Mouse (Mus musculus): ENCODE data around the gene Nipsnap3a. TPM values are rescaled to one million over a fixed set of nuclear protein-coding genes. Genes with fewer than 3 reads are reported as not detected.

Gene Nipsnap3a
- polyA plus RNA-seq, 1 experiment from 2014 or later: not detected

GRCm38 (mm10) chr4:53014421-53014820 lies 25.3 kb downstream of the Nipsnap3a start:
- WGBS (ENCODE audit: insufficient replicate concordance): 81% methylated on average over 7 of the region's 7 CpGs

GRCm38 (mm10) chr4:53015024-53015423 lies 26.0 kb downstream of the Nipsnap3a start:
- H3K4me3 ChIP-seq (replicated peaks): no peak overlapping the region
- peaks cover 4% of the 10 kb centered on the region; the same call in 1 of the 2 replicates for H3K9me3 ChIP-seq (replicated peaks)
- H3K4me2 ChIP-seq: no peak overlapping the region
- ATAC-seq (ENCODE audit: insufficient read depth): no peak
- H3K27me3 ChIP-seq: no peaks in the 10 kb centered on the region
- H3K36me3 ChIP-seq (replicated peaks): peaks cover 32% of the 10 kb centered on the region
- WGBS (ENCODE audit: insufficient replicate concordance): 74% methylated on average over 3 of the region's 3 CpGs
- H3K27ac ChIP-seq (replicated peaks): no peak overlapping the region
- H3K9ac ChIP-seq: no peak overlapping the region
- peaks cover 13% of the 10 kb centered on the region for H3K4me1 ChIP-seq (replicated peaks)

More at GRCm38 (mm10) chr4:53014421-53014820, 25.3 kb downstream of the Nipsnap3a start:
- H3K9ac ChIP-seq: no peak overlapping the region
- ATAC-seq (ENCODE audit: insufficient read depth): no peak
- no peak overlapping the region for H3K4me3 ChIP-seq (replicated peaks)
- H3K4me1 ChIP-seq (replicated peaks): peaks cover 13% of the 10 kb centered on the region
- peaks cover 4% of the 10 kb centered on the region; the same call in 1 of the 2 replicates for H3K9me3 ChIP-seq (replicated peaks)
- H3K36me3 ChIP-seq (replicated peaks): peaks cover 31% of the 10 kb centered on the region
- no peaks in the 10 kb centered on the region for H3K27me3 ChIP-seq
- H3K27ac ChIP-seq (replicated peaks): no peak overlapping the region
- no peak overlapping the region for H3K4me2 ChIP-seq

GRCm38 (mm10) chr4:53018392-53018791 lies 29.3 kb downstream of the Nipsnap3a start:
- Histone ChIP-seq H3K9me3 (replicated peaks) (peaks cover 4% of the 10 kb centered on the region; the same call in 1 of the 2 replicates), H3K27ac (replicated peaks) (no peak overlapping the region), H3K4me2 (no peak overlapping the region), H3K9ac (no peak overlapping the region), H3K4me1 (replicated peaks) (no peaks in the 10 kb centered on the region), H3K27me3 (no peaks in the 10 kb centered on the region), H3K4me3 (replicated peaks) (no peak overlapping the region), H3K36me3 (replicated peaks) (peaks cover 51% of the 10 kb centered on the region)
- 64% methylated on average over 1 of the region's 1 CpGs for WGBS (ENCODE audit: insufficient replicate concordance)
- no peak for ATAC-seq (ENCODE audit: insufficient read depth)

- peak; percentile 76 for ATAC-seq (ENCODE audit: insufficient read depth)
Observed at GRCm38 (mm10) chr4:53023189-53023925, 34.3 kb downstream of the Nipsnap3a start.

GRCm38 (mm10) chr4:53024397-53024796 lies 35.3 kb downstream of the Nipsnap3a start:
- no peak overlapping the region for H3K4me2 ChIP-seq
- 61% methylated on average over 4 of the region's 4 CpGs for WGBS (ENCODE audit: insufficient replicate concordance)
- no peaks in the 10 kb centered on the region for H3K27me3 ChIP-seq
- H3K27ac ChIP-seq (replicated peaks): no peak overlapping the region
- H3K4me3 ChIP-seq (replicated peaks): no peak overlapping the region
- H3K4me1 ChIP-seq (replicated peaks): no peaks in the 10 kb centered on the region
- no peak for ATAC-seq (ENCODE audit: insufficient read depth)
- peaks cover 21% of the 10 kb centered on the region for H3K36me3 ChIP-seq (replicated peaks)
- no peaks in the 10 kb centered on the region for H3K9me3 ChIP-seq (replicated peaks)
- no peak overlapping the region for H3K9ac ChIP-seq

More at GRCm38 (mm10) chr4:53023189-53023925, 34.3 kb downstream of the Nipsnap3a start:
- WGBS (ENCODE audit: insufficient replicate concordance): 79% methylated on average over 14 of the region's 14 CpGs
- Histone ChIP-seq H3K9ac (no peak overlapping the region), H3K4me2 (no peak overlapping the region), H3K27me3 (no peaks in the 10 kb centered on the region), H3K9me3 (replicated peaks) (no peaks in the 10 kb centered on the region), H3K27ac (replicated peaks) (0 out of 2 replicates have a peak overlapping the region, but pooled peaks have one; percentile 9), H3K4me1 (replicated peaks) (no peaks in the 10 kb centered on the region), H3K36me3 (replicated peaks) (peaks cover 25% of the 10 kb centered on the region), H3K4me3 (replicated peaks) (no peak overlapping the region)

- no peak overlapping the region for H3K4me2 ChIP-seq
- 51% methylated on average over 3 of the region's 3 CpGs for WGBS (ENCODE audit: insufficient replicate concordance)
- H3K9ac ChIP-seq: no peak overlapping the region
- H3K4me1 ChIP-seq (replicated peaks): no peaks in the 10 kb centered on the region
- no peak for ATAC-seq (ENCODE audit: insufficient read depth)
- H3K9me3 ChIP-seq (replicated peaks): no peaks in the 10 kb centered on the region
- H3K36me3 ChIP-seq (replicated peaks): peaks cover 6% of the 10 kb centered on the region; the same call in 1 of the 2 replicates
- no peak overlapping the region for H3K27ac ChIP-seq (replicated peaks)
- H3K27me3 ChIP-seq: no peaks in the 10 kb centered on the region
- H3K4me3 ChIP-seq (replicated peaks): no peak overlapping the region
Observed at GRCm38 (mm10) chr4:53027811-53028210, 38.7 kb downstream of the Nipsnap3a start.

GRCm38 (mm10) chr4:53030326-53030948 lies 41.4 kb downstream of the Nipsnap3a start:
- Histone ChIP-seq H3K27ac (replicated peaks) (no peak overlapping the region), H3K36me3 (replicated peaks) (peaks cover 5% of the 10 kb centered on the region; the same call in 1 of the 2 replicates), H3K4me1 (replicated peaks) (no peaks in the 10 kb centered on the region), H3K9me3 (replicated peaks) (no peaks in the 10 kb centered on the region), H3K9ac (no peak overlapping the region), H3K27me3 (no peaks in the 10 kb centered on the region), H3K4me3 (replicated peaks) (no peak overlapping the region), H3K4me2 (no peak overlapping the region)
- ATAC-seq (ENCODE audit: insufficient read depth): no peak
- 48% methylated on average over 8 of the region's 8 CpGs for WGBS (ENCODE audit: insufficient replicate concordance)

GRCm38 (mm10) chr4:53043819-53044218 lies 54.7 kb downstream of the Nipsnap3a start:
- peaks cover 42% of the 10 kb centered on the region for H3K36me3 ChIP-seq (replicated peaks)
- H3K9me3 ChIP-seq (replicated peaks): no peaks in the 10 kb centered on the region
- ATAC-seq (ENCODE audit: insufficient read depth): no peak
- WGBS (ENCODE audit: insufficient replicate concordance): 70% methylated on average over 8 of the region's 8 CpGs
- no peak overlapping the region for H3K27ac ChIP-seq (replicated peaks)
- H3K9ac ChIP-seq: no peak overlapping the region
- H3K4me2 ChIP-seq: no peak overlapping the region
- no peaks in the 10 kb centered on the region for H3K4me1 ChIP-seq (replicated peaks)
- H3K27me3 ChIP-seq: no peaks in the 10 kb centered on the region
- no peak overlapping the region for H3K4me3 ChIP-seq (replicated peaks)

- H3K4me2 ChIP-seq: no peak overlapping the region
- no peaks in the 10 kb centered on the region for H3K9me3 ChIP-seq (replicated peaks)
- no peaks in the 10 kb centered on the region for H3K27me3 ChIP-seq
- no peak overlapping the region for H3K9ac ChIP-seq
- H3K27ac ChIP-seq (replicated peaks): no peak overlapping the region
- ATAC-seq (ENCODE audit: insufficient read depth): no peak
- peaks cover 44% of the 10 kb centered on the region for H3K36me3 ChIP-seq (replicated peaks)
- WGBS (ENCODE audit: insufficient replicate concordance): 73% methylated on average over 7 of the region's 7 CpGs
- H3K4me1 ChIP-seq (replicated peaks): no peaks in the 10 kb centered on the region
- H3K4me3 ChIP-seq (replicated peaks): no peak overlapping the region
Observed at GRCm38 (mm10) chr4:53045807-53046206, 56.7 kb downstream of the Nipsnap3a start.

GRCm38 (mm10) chr4:53046238-53047022 lies 57.4 kb downstream of the Nipsnap3a start:
- WGBS (ENCODE audit: insufficient replicate concordance): 62% methylated on average over 9 of the region's 9 CpGs
- peaks cover 43% of the 10 kb centered on the region for H3K36me3 ChIP-seq (replicated peaks)
- no peak for ATAC-seq (ENCODE audit: insufficient read depth)

More at GRCm38 (mm10) chr4:53046238-53047022, 57.4 kb downstream of the Nipsnap3a start:
- H3K4me3 ChIP-seq (replicated peaks): no peak overlapping the region
- H3K27ac ChIP-seq (replicated peaks): no peak overlapping the region
- H3K9ac ChIP-seq: no peak overlapping the region
- H3K4me1 ChIP-seq (replicated peaks): no peaks in the 10 kb centered on the region
- no peaks in the 10 kb centered on the region for H3K27me3 ChIP-seq
- H3K4me2 ChIP-seq: no peak overlapping the region
- no peaks in the 10 kb centered on the region for H3K9me3 ChIP-seq (replicated peaks)
